Mouse (Mus musculus) ES-E14 (cell line): Measurements from ENCODE around the gene Bmper. TPM values are rescaled to one million over a fixed set of nuclear protein-coding genes. Genes with fewer than 3 reads are reported as not detected.

Experiments used
- DNase-seq: peaks from one replicate; pipeline ENCODE4 v3.0.0-alpha.2; 2013; ENCODE audit warnings: low read depth, low spot score
- H3K27ac ChIP-seq: 2 replicates; pipeline ENCODE4 v1.5.1; 2012; ENCODE audit warnings: low read depth, mild to moderate bottlenecking, low read length, moderate library complexity, mixed read lengths; ENCODE audit not compliant: poor library complexity, insufficient read depth, severe bottlenecking
- H3K36me3 ChIP-seq: 2 replicates; pipeline ENCODE4 v1.6.1; 2012; ENCODE audit warnings: mild to moderate bottlenecking, low read length, moderate library complexity, mixed read lengths; ENCODE audit not compliant: control insufficient read depth, poor library complexity, insufficient read depth, severe bottlenecking
- H3K4me1 ChIP-seq, 2 experiments: fragments of 150-350 bp in 1 of 2; sonication (generic) in 1 of 2; 2 replicates each; pipeline ENCODE4 v1.6.1; 2012; ENCODE audit warnings: low read length in 2 of 2, mild to moderate bottlenecking in 1 of 2, mixed read lengths in 1 of 2; ENCODE audit not compliant: control insufficient read depth in 2 of 2, insufficient read depth in 2 of 2, poor library complexity in 1 of 2
- H3K4me3 ChIP-seq, 2 experiments: fragments of 150-350 bp in 1 of 2; sonication (generic) in 1 of 2; 2 replicates each; pipeline ENCODE4 v1.5.1; 2012; ENCODE audit warnings: low read length in 2 of 2, low read depth in 1 of 2, mild to moderate bottlenecking in 1 of 2, mixed read lengths in 1 of 2; ENCODE audit not compliant: insufficient read depth in 1 of 2, poor library complexity in 1 of 2, severe bottlenecking in 1 of 2
- H3K9ac ChIP-seq: 2 replicates; pipeline ENCODE4 v1.6.1; 2012; ENCODE audit warnings: low read depth, mild to moderate bottlenecking, low read length, mixed read lengths; ENCODE audit not compliant: poor library complexity, insufficient read depth, severe bottlenecking
- H3K9me3 ChIP-seq: fragments of 150-350 bp; sonication (generic); 2 replicates; pipeline ENCODE4 v1.6.1; 2012; ENCODE audit warnings: low read depth, mild to moderate bottlenecking, low read length; ENCODE audit not compliant: control insufficient read depth, insufficient read depth
- CHD2 ChIP-seq: IDR thresholded peaks from 2 replicates; pipeline ENCODE4 v1.6.1; 2014; ENCODE audit warnings: mild to moderate bottlenecking, low read depth, low read length, inconsistent platforms
- HCFC1 ChIP-seq: IDR thresholded peaks from 2 replicates; pipeline ENCODE4 v1.6.1; 2012; ENCODE audit warnings: low read length, inconsistent platforms, borderline replicate concordance; ENCODE audit not compliant: insufficient read depth
- MAFK ChIP-seq: IDR thresholded peaks from 2 replicates; pipeline ENCODE4 v1.6.1; 2014; ENCODE audit warnings: mild to moderate bottlenecking, low read depth, low read length, inconsistent platforms; ENCODE audit not compliant: insufficient read depth
- ZC3H11A ChIP-seq: IDR thresholded peaks from 2 replicates; pipeline ENCODE4 v1.6.1; 2012; ENCODE audit warnings: low read depth, mild to moderate bottlenecking, inconsistent platforms, low read length, borderline replicate concordance
- ZNF384 ChIP-seq: IDR thresholded peaks from 2 replicates; pipeline ENCODE4 v1.6.1; 2012; ENCODE audit warnings: low read depth, low read length, inconsistent platforms
- in situ Hi-C, 2 experiments: fragments of 600-800 bp; cut with MboI; formaldehyde crosslinking; loops; one replicate each; pipeline ENCODE4 v1.15.1; 2025; ENCODE audit warnings: low sequenced_read_pairs in 2 of 2, inconsistent platforms in 1 of 2; ENCODE audit not compliant: unreplicated experiment in 2 of 2
- total RNA-seq: library from RNA; depleted of rRNA; stranded (reverse); fragments of 300-350 nt; gene quantifications from 2 replicates; pipeline ENCODE4 v1.2.3, GENCODE M21; 2012

The Bmper gene
- total RNA-seq, 1 experiment = 2.5 TPM

DNA sequence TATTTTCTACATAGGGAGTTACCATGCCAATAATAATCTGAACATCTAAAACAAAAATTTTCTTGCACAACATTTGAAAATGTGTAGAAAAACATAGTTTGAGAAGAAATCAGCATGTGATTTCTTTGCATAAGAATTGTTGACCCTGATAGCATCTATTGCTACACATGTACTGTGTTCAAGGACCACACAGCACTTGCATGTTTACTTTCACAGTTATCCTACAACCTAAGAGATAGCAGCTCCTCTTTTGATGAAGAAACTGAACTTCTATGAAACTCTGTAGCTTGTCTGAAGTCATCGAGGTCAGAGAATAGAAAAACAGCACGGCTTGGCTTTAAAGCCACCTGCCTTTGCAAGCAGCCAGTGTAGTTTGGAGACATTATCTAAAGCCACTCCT lies 85.0 kb downstream of the Bmper start:
- no peak for DNase-seq
- Histone ChIP-seq H3K27ac (no peak overlapping the region), H3K4me1 (no peaks in the 10 kb centered on the region), H3K4me3 (no peak overlapping the region), H3K9ac (no peak overlapping the region), H3K9me3 (no peaks in the 10 kb centered on the region), H3K36me3 (no peaks in the 10 kb centered on the region)
- in situ Hi-C loops = no loop called here
- TF ChIP-seq ZC3H11A (no peak), ZNF384 (no peak)

DNA sequence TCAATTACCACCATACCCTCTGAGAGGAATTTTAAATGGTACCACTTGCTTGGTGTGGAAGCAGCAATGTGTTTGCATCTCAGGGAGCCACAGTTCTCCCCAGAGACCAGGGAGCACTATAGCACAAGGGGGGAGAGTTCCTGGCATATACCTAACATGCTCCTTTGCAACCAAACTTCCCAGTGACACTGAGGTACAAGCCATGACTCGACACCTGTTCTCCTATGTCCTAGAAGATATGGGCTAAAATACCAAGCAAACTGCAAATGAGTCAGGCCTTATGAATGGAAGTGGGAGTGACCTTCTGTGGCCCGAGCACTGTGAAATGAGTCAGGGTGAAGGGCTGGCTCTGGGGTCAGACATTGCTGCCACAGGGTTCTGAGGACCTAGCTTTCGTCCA lies 88.1 kb downstream of the Bmper start:
- Histone ChIP-seq H3K9me3 (no peaks in the 10 kb centered on the region), H3K36me3 (no peaks in the 10 kb centered on the region), H3K4me3 (no peak overlapping the region), H3K4me1 (no peaks in the 10 kb centered on the region), H3K9ac (no peak overlapping the region), H3K27ac (no peak overlapping the region)
- no peak for TF ChIP-seq HCFC1
- TF ChIP-seq ZNF384 = no peak
- no peak for TF ChIP-seq CHD2
- TF ChIP-seq MAFK = no peak
- TF ChIP-seq ZC3H11A = no peak
- DNase-seq = no peak
- in situ Hi-C loops = no loop called here

DNA sequence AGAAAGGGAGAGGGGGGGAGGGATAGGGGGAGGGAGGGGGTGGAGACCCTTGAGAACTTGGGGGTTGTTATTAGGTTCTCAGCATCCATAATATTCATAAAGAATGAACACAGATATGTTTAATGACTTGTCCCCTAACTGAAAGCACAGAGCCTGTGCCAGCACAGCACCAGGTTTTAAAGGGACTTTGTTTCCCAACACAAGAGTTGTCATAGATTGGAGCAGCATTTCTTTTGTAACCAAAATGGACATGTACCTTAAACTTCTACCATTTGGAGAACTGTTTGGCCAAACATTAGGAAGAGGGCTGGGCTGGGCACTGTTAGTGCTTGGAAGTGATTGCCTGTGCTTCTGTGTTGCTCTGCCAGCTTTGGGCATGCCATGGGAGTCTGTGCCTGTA lies 89.1 kb downstream of the Bmper start:
- no peak overlapping the region for H3K27ac ChIP-seq
- TF ChIP-seq ZC3H11A (no peak), CHD2 (no peak), HCFC1 (no peak), ZNF384 (no peak), MAFK (no peak)
- H3K9me3 ChIP-seq = no peaks in the 10 kb centered on the region
- no peak overlapping the region for H3K4me3 ChIP-seq
- H3K9ac ChIP-seq = no peak overlapping the region
- H3K36me3 ChIP-seq = no peaks in the 10 kb centered on the region
- no peaks in the 10 kb centered on the region for H3K4me1 ChIP-seq
- no peak for DNase-seq
- in situ Hi-C loops = no loop called here

DNA sequence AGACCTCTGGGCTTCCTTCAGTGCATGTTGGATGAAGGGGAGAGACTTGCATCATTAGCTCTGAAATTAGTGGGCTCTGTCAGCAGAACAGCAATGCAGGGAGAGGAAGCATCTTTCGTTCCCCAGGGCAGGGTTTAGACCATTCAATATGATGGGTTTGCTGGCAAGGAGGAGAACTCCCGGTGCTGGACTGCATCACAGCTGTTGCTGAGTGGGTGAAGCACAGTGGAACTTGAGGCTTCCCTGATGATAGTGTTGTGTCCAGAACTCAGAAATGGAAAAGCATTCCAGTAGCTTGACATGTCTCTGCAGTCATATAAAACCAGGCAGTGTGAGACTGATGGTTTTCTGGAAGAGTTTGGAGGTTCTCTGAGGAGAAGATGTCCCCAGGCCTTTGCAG lies 90.0 kb downstream of the Bmper start:
- H3K27ac ChIP-seq = no peak overlapping the region
- no peak for DNase-seq
- no peaks in the 10 kb centered on the region for H3K36me3 ChIP-seq
- H3K4me1 ChIP-seq = no peaks in the 10 kb centered on the region
- no peaks in the 10 kb centered on the region for H3K9me3 ChIP-seq
- no peak overlapping the region for H3K4me3 ChIP-seq
- TF ChIP-seq MAFK (no peak), ZNF384 (no peak), ZC3H11A (no peak), HCFC1 (no peak), CHD2 (no peak)
- no peak overlapping the region for H3K9ac ChIP-seq
- in situ Hi-C loops = no loop called here

DNA sequence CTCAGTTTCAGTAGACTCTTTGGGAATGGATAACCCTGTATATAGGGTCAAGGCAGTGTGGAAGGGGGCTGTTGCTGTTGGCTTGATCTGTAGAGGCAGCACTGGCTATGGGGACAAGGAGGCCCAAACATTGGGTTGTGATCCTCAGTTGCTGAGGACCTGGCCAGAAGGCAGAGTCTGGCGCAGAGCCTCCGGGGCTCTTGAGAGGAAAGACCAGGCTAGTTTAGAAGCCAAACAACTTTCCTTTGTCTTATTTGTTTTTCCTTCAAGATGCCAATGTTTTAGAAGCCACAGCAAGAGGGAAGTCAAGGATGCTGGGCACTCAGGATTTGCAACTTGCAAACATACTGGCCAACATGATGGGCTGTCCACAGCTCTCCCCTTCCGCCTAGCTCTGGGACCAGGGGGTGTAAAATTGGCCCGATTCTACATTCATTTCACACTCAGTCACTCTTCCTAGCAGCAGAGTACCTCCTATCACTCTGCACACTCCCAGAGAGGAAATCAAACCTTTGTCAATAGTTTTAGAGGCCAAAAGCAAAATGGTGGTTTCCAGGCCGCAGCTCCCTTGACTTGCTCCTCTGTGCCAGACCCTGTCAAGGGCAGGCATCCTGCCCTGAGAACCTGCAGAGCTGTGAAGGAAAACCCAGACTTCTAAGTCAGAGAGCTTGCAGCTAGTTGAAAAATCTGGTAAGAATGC lies 92.9 kb downstream of the Bmper start:
- TF ChIP-seq ZNF384 (no peak), ZC3H11A (no peak), HCFC1 (no peak)
- no peaks in the 10 kb centered on the region for H3K4me1 ChIP-seq
- H3K9me3 ChIP-seq = no peaks in the 10 kb centered on the region
- no peak for DNase-seq
- H3K36me3 ChIP-seq = no peaks in the 10 kb centered on the region
- no peak overlapping the region for H3K27ac ChIP-seq
- in situ Hi-C loops = no loop called here
- no peak overlapping the region for H3K4me3 ChIP-seq
- H3K9ac ChIP-seq = no peak overlapping the region
